Mouse (Mus musculus) neural tube, embryonic 13.5 days (tissue): ENCODE data around the gene Olfr1441. TPM values are rescaled to one million over a fixed set of nuclear protein-coding genes. Genes with fewer than 3 reads are reported as not detected.

ENCODE experiments used
- ATAC-seq: fragments of 200-750 bp; cut with Nextera tagmentation; 2 replicates; pipeline ENCODE4 v1.8.0; 2017; ENCODE audit warnings: low read depth, mild to moderate bottlenecking, moderate TSS enrichment, moderate library complexity
- H3K27ac ChIP-seq: fragments of 300-500 bp; sonication (generic); replicated peaks from 2 replicates; pipeline ENCODE4 v1.5.1; 2015; ENCODE audit warnings: moderate library complexity, mild to moderate bottlenecking, inconsistent platforms
- H3K27me3 ChIP-seq: fragments of 300-500 bp; sonication (generic); 2 replicates; pipeline ENCODE4 v1.6.1; 2015; ENCODE audit warnings: mild to moderate bottlenecking, inconsistent platforms
- H3K36me3 ChIP-seq: fragments of 300-500 bp; sonication (generic); 2 replicates; pipeline ENCODE4 v1.6.1; 2015; ENCODE audit warnings: mild to moderate bottlenecking, inconsistent platforms
- H3K4me1 ChIP-seq: fragments of 300-500 bp; sonication (generic); replicated peaks from 2 replicates; pipeline ENCODE4 v1.6.1; 2015; ENCODE audit warnings: inconsistent platforms
- H3K4me2 ChIP-seq: fragments of 300-500 bp; sonication (generic); 2 replicates; pipeline ENCODE4 v1.6.1; 2015; ENCODE audit warnings: inconsistent platforms, mild to moderate bottlenecking, moderate library complexity
- H3K4me3 ChIP-seq: fragments of 300-500 bp; sonication (generic); 2 replicates; pipeline ENCODE4 v1.5.1; 2015; ENCODE audit warnings: mild to moderate bottlenecking, inconsistent platforms
- H3K9ac ChIP-seq: fragments of 300-500 bp; sonication (generic); 2 replicates; pipeline ENCODE4 v1.6.1; 2015; ENCODE audit warnings: moderate library complexity, mild to moderate bottlenecking, inconsistent platforms
- H3K9me3 ChIP-seq: fragments of 300-500 bp; sonication (generic); 2 replicates; pipeline ENCODE4 v1.6.1; 2016; ENCODE audit warnings: inconsistent platforms
- WGBS: fragments of 180-500 bp; shearing (Covaris S2); methylation state at CpG from one replicate; pipeline ENCODE4 v1.1.7; 2015; 5-methylcytosine and 5-hydroxymethylcytosine counted together
- polyA plus RNA-seq: library from polyadenylated mRNA; unstranded; fragments of >200 nt; fragmentation: Nextera tagmentation; extraction: Ambion mirVana; gene quantifications from 2 replicates; pipeline ENCODE4 v1.2.1, GENCODE M21; 2015

Gene Olfr1441
- polyA plus RNA-seq, 1 experiment from 2014 or later, result not detected

GRCm38 (mm10) chr19:12439581-12439980 is 22.3 kb downstream of the Olfr1441 start:
- 56% methylated on average over 1 of the region's 1 CpGs for WGBS
- no peaks in the 10 kb centered on the region for H3K36me3 ChIP-seq
- H3K4me2 ChIP-seq, result no peak overlapping the region
- no peak for ATAC-seq
- no peak overlapping the region for H3K4me3 ChIP-seq
- no peaks in the 10 kb centered on the region for H3K4me1 ChIP-seq
- H3K27ac ChIP-seq, result no peak overlapping the region
- no peaks in the 10 kb centered on the region for H3K9me3 ChIP-seq
- no peaks in the 10 kb centered on the region for H3K27me3 ChIP-seq
- no peak overlapping the region for H3K9ac ChIP-seq

GRCm38 (mm10) chr19:12440103-12440725 is 23.0 kb downstream of the Olfr1441 start:
- H3K4me3 ChIP-seq, result no peak overlapping the region
- ATAC-seq, result no peak
- no peak overlapping the region for H3K4me2 ChIP-seq
- no peaks in the 10 kb centered on the region for H3K4me1 ChIP-seq
- H3K9me3 ChIP-seq, result no peaks in the 10 kb centered on the region
- no peaks in the 10 kb centered on the region for H3K27me3 ChIP-seq
- no peak overlapping the region for H3K9ac ChIP-seq
- no peaks in the 10 kb centered on the region for H3K36me3 ChIP-seq
- no peak overlapping the region for H3K27ac ChIP-seq
- 81% methylated on average over 5 of the region's 5 CpGs for WGBS

GRCm38 (mm10) chr19:12442560-12442959 is 25.3 kb downstream of the Olfr1441 start:
- Histone ChIP-seq H3K27ac (no peak overlapping the region), H3K9me3 (no peaks in the 10 kb centered on the region), H3K4me3 (no peak overlapping the region), H3K9ac (no peak overlapping the region), H3K27me3 (no peaks in the 10 kb centered on the region), H3K4me2 (no peak overlapping the region), H3K4me1 (no peaks in the 10 kb centered on the region), H3K36me3 (no peaks in the 10 kb centered on the region)
- ATAC-seq, result no peak
- 85% methylated on average over 4 of the region's 4 CpGs for WGBS

- H3K4me1 ChIP-seq, result no peaks in the 10 kb centered on the region
- H3K4me3 ChIP-seq, result no peak overlapping the region
- no peak overlapping the region for H3K9ac ChIP-seq
- no peaks in the 10 kb centered on the region for H3K36me3 ChIP-seq
- WGBS, result 92% methylated on average over 3 of the region's 3 CpGs
- no peak for ATAC-seq
- no peaks in the 10 kb centered on the region for H3K27me3 ChIP-seq
- H3K4me2 ChIP-seq, result no peak overlapping the region
- no peak overlapping the region for H3K27ac ChIP-seq
- no peaks in the 10 kb centered on the region for H3K9me3 ChIP-seq
Observed at GRCm38 (mm10) chr19:12445014-12445413, 27.8 kb downstream of the Olfr1441 start.

GRCm38 (mm10) chr19:12457401-12458066 is 40.3 kb downstream of the Olfr1441 start:
- no peaks in the 10 kb centered on the region for H3K27me3 ChIP-seq
- H3K4me3 ChIP-seq, result no peak overlapping the region
- WGBS, result 75% methylated on average over 12 of the region's 12 CpGs
- no peaks in the 10 kb centered on the region for H3K36me3 ChIP-seq
- ATAC-seq, result no peak
- H3K4me2 ChIP-seq, result no peak overlapping the region
- H3K4me1 ChIP-seq, result no peaks in the 10 kb centered on the region
- H3K9ac ChIP-seq, result no peak overlapping the region
- H3K9me3 ChIP-seq, result no peaks in the 10 kb centered on the region
- no peak overlapping the region for H3K27ac ChIP-seq

GRCm38 (mm10) chr19:12459516-12459915 is 42.3 kb downstream of the Olfr1441 start:
- no peak for ATAC-seq
- WGBS, result 86% methylated on average over 4 of the region's 4 CpGs

GRCm38 (mm10) chr19:12460282-12461249 is 43.3 kb downstream of the Olfr1441 start, which contains the start of gene Mpeg1:
Gene Mpeg1 (plus strand): TSS chr19:12460779.
- Histone ChIP-seq H3K4me3 (no peak within 1 kb of the TSS), H3K4me2 (no peak within 1 kb of the TSS), H3K4me1 (no peaks in the 10 kb centered on the region), H3K36me3 (no peaks in the 10 kb centered on the region), H3K27ac (no peak within 1 kb of the TSS), H3K9me3 (no peaks in the 10 kb centered on the region), H3K9ac (no peak within 1 kb of the TSS), H3K27me3 (no peaks in the 10 kb centered on the region)
- WGBS, result 84% methylated on average over 11 of the region's 11 CpGs
- no peak for ATAC-seq

More at GRCm38 (mm10) chr19:12459516-12459915, 42.3 kb downstream of the Olfr1441 start:
- no peaks in the 10 kb centered on the region for H3K9me3 ChIP-seq
- no peak overlapping the region for H3K27ac ChIP-seq
- no peaks in the 10 kb centered on the region for H3K27me3 ChIP-seq
- H3K36me3 ChIP-seq, result no peaks in the 10 kb centered on the region
- no peak overlapping the region for H3K4me2 ChIP-seq
- no peak overlapping the region for H3K9ac ChIP-seq
- no peak overlapping the region for H3K4me3 ChIP-seq
- H3K4me1 ChIP-seq, result no peaks in the 10 kb centered on the region

- no peaks in the 10 kb centered on the region for H3K9me3 ChIP-seq
- no peak overlapping the region for H3K4me2 ChIP-seq
- ATAC-seq, result no peak
- no peaks in the 10 kb centered on the region for H3K4me1 ChIP-seq
- 79% methylated on average over 7 of the region's 7 CpGs for WGBS
- H3K27me3 ChIP-seq, result no peaks in the 10 kb centered on the region
- no peak overlapping the region for H3K4me3 ChIP-seq
- H3K9ac ChIP-seq, result no peak overlapping the region
- H3K27ac ChIP-seq, result no peak overlapping the region
- peaks cover 13% of the 10 kb centered on the region; the same call in 1 of the 2 replicates for H3K36me3 ChIP-seq
Observed at GRCm38 (mm10) chr19:12462851-12463721, 45.9 kb downstream of the Olfr1441 start.

- H3K27ac ChIP-seq, result no peak overlapping the region
- WGBS, result 43% methylated on average over 1 of the region's 1 CpGs
- H3K4me2 ChIP-seq, result no peak overlapping the region
- H3K4me3 ChIP-seq, result no peak overlapping the region
- peaks cover 19% of the 10 kb centered on the region for H3K36me3 ChIP-seq
- no peaks in the 10 kb centered on the region for H3K4me1 ChIP-seq
- no peaks in the 10 kb centered on the region for H3K9me3 ChIP-seq
- no peak for ATAC-seq
- H3K27me3 ChIP-seq, result no peaks in the 10 kb centered on the region
- H3K9ac ChIP-seq, result no peak overlapping the region
Observed at GRCm38 (mm10) chr19:12463722-12464035, 46.4 kb downstream of the Olfr1441 start.

- H3K9ac ChIP-seq, result no peak overlapping the region
- WGBS, result 83% methylated on average over 5 of the region's 5 CpGs
Observed at GRCm38 (mm10) chr19:12464127-12464526, 46.9 kb downstream of the Olfr1441 start.

GRCm38 (mm10) chr19:12464674-12465073 is 47.4 kb downstream of the Olfr1441 start:
- H3K4me1 ChIP-seq, result no peaks in the 10 kb centered on the region
- H3K9ac ChIP-seq, result no peak overlapping the region
- no peak overlapping the region for H3K4me2 ChIP-seq
- H3K27me3 ChIP-seq, result no peaks in the 10 kb centered on the region
- H3K9me3 ChIP-seq, result no peaks in the 10 kb centered on the region
- H3K27ac ChIP-seq, result no peak overlapping the region
- peaks cover 29% of the 10 kb centered on the region for H3K36me3 ChIP-seq
- 89% methylated on average over 4 of the region's 4 CpGs for WGBS
- ATAC-seq, result no peak
- no peak overlapping the region for H3K4me3 ChIP-seq

More at GRCm38 (mm10) chr19:12464127-12464526, 46.9 kb downstream of the Olfr1441 start:
- H3K27ac ChIP-seq, result no peak overlapping the region
- no peaks in the 10 kb centered on the region for H3K9me3 ChIP-seq
- H3K36me3 ChIP-seq, result peaks cover 23% of the 10 kb centered on the region
- H3K27me3 ChIP-seq, result no peaks in the 10 kb centered on the region
- H3K4me2 ChIP-seq, result no peak overlapping the region
- H3K4me3 ChIP-seq, result no peak overlapping the region
- H3K4me1 ChIP-seq, result no peaks in the 10 kb centered on the region
- ATAC-seq, result no peak
